Mouse (Mus musculus) layer of hippocampus, adult 18-20 months (tissue): Measurements from ENCODE around the gene Anks1. TPM values are rescaled to one million over a fixed set of nuclear protein-coding genes. Genes with fewer than 3 reads are reported as not detected.

Experiments used
- DNase-seq, 2 experiments: peaks; one replicate each; pipeline ENCODE4 v3.0.0; 2022; ENCODE audit warnings: low spot score in 2 of 2
- total RNA-seq, 2 experiments: library from RNA; stranded (reverse); gene quantifications; 2 replicates each; pipeline ENCODE4 v1.2.3; 2021

Anks1 gene
- total RNA-seq, 2 experiments from 2014 or later, result 37.2 to 41.4 TPM

DNA sequence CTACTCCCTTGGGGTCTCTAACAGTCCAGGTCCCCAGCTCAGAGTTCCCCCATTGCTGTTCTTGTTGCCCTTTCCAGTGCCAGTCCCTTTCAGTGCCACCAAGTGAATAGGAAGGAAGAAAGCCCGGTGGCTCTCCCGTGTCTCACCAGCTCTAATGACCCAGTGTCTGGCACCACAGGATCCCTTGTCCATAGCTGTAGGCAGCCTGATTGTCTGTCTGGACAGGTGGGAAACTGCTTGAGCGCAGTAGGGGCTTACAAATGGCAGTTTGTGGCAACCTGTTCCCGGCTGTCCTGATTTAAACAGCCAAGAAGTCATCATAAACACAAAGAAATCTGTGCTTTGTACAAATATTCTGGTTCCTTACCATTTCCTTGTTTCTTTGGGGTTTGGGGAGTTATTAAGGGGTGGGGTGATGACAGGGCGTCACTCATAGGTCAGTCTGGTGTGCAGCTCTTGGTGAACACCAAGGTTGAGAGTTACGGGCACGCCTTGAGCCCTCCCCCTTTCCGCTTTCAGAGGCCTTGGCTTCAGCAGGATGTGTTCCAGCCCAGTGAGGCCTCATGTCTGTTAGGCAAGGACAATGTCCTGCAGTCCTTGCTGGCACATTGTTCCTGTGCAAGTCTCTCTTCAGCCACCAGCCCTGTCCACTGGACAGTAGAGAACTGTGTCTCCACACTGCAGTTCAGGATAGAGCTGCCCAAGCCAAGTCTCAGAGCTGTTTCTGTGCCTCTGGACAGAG, 107.1 kb downstream of the Anks1 start:
- DNase-seq, result no peak

DNA sequence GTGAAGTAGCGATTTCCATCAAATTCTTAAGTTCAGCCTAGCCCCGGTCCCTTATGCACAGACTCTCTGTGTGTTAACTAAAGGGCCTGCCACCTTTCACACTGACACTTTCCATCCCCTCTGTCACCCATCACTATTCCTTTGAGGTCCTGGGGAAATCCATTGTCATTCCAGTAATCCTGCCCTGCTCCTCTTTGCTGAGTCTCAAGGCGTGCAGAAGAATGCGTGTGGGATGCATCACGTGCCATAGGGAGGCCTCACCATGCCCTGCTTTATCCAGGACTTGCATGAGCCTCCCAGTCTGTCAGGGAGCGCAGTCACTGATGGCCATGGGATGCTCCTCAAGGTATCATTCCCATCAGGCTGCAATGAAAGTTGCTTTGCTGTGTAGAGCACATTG, 109.2 kb downstream of the Anks1 start:
- DNase-seq, result no peak

DNA sequence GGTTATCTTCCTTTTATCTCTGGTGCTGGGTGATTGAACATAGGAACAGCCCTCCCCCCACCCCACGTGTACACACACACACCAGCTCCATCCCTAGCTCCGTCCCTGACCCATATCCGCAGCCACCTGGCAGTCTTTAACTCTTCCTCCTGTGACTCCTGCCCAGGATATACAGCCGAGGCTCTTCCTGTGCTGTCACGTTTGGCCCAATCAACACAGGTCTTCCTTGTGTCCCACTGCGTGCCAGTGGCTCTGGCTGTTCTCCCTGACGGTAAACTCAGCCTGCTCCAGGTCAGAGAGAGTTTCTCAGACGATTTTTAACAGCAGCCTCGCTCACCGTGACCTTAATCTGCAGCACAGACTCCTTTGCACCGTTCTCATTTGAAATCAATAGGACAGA, 109.7 kb downstream of the Anks1 start:
- DNase-seq, result no peak

DNA sequence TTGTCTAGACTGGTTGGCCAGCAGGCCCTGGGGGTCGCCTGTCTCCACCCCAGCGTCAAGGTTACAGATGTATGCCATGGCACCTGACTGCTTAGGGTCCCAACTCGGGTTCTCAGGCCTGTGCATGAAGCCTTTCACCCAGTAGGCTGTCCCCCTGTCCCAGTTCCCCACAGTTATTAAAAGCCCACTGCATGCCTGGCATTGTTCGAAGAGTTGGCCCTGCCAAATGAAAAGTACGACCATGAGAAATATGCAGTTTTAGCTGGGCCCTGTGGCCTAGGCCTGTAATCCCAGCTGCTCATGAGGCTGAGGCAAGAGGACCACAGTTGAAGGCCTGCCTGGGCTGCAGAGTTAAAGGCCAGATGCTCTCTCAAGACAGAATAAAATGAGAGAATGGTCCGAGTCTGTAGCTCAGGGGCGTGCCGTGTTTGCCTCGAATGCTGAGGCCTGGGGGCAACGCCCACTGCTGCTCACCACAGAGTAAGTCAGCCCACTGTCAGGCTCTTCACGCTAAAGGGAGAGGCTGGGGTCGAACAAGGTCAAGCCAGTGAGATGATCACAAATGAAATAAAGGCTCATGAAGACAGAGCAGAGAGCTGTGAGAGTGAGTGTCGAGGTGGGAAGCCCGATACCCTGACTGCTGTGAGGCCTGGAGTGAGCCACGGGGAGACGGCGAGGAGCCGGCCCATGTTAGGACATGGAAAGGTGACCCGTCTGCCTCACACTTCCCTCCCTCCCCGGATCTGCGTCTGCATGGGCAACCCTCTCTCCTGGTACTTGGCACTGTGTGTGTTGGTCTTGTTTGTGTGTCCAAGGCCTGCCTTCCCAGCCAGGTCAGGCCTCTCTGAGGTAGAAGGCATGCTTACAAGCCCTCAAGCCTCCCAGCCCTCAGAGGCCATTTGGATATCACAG, 110.9 kb downstream of the Anks1 start:
- DNase-seq, result no peak

DNA sequence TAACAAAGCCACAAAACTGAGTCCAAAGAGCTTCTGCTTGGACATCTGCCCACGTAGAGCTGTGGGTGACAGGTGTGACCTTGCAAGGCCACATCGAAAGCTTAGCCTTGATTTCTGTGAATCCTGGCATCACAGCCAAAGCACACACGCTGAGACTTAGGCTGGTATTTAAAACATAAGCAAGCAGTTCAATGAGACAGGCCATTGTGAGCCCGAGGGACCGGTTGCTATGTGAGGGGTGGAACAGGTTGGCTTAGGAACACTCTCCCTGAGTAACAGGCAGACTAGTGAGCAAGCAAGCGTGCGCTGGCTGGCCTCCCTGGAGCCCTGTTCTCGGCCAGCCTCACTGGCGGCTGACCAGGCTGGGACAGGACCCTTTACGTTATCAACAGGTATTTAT, 112.8 kb downstream of the Anks1 start:
- no peak for DNase-seq

DNA sequence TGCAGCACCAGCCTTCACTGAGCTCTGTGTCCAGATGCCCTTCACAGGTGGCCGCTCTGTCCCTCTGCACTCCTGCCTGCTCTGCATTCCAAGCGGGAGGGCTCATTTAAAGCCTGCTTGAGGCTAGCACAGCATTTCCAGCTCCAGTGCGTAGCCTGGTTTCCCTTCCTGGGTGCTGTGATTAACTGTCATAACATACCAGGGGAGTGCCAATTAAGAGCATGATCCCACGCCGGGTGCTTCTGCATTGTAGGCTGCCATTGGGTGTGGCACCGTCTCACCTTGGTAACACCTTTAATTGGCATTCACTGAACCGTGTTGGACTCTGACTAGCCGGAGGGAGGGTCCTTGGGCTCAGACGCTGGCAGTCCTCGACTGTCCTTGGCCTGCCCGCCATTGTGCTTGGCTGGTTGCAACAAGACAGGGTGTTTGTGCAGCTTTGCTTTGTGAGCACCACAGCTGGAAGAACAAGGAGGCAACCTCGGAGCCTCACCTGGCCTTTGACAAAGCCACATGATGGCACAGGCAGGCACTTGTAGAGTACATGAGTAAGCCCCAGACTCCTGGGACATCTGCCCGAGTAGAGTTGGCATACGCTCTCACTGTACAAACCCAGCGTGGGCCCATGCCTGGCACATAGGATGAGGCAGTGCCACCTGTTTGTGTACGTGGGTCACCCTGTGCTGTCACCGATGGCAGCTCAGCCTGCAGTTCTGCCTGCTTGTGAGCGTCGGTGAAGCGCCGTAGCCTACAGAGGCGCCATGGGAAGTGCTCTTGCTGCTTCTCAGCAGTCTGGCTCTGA, 113.9 kb downstream of the Anks1 start:
- peak; percentile 73 to 89 for DNase-seq

DNA sequence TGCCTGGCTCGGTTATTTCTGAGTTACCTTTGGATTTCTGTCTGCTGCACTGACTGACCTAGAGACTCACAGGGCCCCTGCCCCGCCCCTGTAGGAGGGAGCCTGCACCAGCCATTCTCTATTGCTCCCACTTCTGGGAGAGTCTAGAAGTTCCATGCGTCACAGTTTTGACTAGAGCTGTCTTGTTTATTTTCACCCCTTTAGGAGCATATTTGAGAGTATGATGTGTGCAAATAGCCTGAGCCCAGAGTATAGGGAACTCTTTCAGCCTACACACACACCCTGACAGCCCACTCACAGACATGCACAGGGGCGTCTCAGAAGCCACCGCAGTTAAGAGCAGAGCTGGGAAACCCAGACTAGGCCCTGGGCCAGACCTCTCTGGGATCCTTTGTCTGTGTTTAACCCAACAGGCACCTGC, 116.4 kb downstream of the Anks1 start:
- no peak for DNase-seq

DNA sequence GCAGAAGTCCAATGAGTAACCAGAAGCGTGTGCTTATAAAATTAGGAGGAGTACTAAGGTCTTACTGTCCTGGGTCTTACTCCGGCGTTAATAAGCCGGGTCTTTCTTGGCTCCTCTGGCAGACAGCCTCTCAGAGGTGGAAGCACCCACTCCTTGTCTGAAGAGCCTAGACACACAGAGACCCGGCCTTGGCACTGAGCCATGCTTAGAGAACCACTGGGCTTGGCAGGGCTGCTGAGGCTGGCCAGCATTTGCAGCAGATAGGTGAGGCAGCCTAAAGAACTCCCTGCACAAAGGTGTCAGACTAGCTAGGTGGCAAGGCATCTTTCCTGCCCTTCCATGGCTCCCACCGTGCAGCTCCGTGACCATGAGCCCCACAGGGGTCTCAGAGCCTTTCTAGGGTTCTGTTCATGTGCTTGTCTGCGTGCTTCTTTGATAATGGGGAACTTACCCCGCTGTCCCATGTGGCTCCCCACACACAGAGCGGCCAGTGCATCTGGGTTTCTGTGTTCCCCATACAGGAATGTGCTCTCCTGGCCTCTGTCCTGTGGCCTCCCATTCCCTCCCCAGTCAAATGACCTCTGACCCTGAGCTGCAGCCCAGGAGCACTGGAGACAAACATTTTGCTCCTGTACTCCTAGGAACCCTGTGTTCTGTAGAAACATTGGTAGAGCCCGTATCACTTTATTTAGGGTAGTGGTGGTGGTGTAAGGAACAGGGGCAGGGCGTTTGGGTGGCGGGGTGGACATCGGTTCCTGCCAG, 117.2 kb downstream of the Anks1 start:
- no peak for DNase-seq

DNA sequence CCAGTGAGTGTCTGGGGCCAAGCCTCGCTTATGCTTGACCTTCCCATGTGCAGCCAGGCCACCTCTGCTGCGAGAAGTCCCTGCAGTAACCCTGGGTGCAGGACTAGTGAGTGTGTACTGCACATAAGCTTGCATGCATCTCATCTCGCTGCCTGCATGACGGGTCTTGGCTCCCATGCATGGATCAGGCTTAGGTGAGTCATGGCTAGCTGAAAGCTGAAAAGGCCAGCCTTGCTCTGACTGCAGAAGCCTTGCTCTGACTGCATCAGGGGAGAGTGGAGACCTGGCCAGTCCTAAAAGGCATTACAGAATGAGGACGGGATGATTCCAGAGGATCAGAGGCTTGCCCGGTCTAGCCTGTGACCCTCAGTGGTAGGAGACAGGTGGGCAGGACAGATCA, 118.1 kb downstream of the Anks1 start:
- DNase-seq, result no peak

DNA sequence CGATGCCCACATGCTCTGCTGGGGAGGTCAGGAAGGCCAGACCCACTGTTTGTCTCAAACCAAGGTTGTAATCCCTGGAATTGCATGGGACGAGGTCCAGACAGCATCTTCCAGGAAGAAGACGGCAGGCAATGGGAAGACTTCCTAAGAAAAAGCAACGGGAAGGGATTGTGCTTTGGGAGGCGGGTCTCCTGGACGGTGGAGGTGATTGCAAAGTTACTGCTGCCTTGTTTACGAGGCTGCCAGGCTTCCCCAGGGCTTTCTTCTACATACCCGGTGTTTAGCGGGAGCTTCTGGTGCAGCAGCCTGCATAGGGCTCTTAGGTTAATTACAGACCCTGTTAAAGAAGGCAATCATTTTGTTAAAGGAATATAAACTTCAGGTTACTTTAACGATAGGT, 119.1 kb downstream of the Anks1 start:
- no peak for DNase-seq

DNA sequence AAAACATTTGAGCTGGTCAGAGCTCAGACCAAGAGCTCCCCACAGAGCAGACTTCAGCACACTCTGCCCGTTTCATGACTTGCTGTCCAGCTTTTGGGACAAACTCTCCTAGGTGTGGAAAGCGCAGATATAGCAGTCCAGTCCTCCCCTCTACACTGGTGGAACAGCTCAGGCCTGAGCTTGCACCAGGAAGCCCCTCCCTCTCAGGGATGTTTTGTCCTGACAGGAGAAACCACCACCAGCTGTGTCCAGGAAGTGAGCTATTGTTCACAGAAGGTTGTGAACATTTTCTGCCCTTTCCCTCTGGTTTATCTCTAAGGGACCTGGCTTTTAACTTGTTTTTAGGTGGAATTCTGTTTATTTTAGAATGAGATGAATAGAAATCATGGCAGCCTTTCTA, 120.2 kb downstream of the Anks1 start:
- DNase-seq, result no peak

DNA sequence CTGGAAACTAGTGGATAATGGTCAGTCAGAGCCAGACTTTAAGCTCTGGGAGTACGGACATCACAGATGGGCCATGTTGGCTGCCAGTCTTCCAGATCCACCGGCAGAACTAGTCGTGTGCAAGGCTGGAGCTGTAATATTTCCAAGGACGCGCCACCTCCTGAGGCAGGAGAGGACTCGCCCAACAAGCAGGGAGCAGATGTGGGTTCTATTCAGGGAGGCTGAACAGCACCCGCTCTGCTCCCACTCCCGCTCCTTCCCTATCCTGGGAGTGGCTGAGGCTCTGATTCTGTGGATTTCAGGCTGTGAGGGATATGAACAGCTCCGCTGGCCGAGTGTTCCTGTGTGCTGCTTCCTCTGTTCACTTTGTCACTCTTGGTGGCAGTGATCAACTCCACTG, 121.3 kb downstream of the Anks1 start:
- no peak for DNase-seq

DNA sequence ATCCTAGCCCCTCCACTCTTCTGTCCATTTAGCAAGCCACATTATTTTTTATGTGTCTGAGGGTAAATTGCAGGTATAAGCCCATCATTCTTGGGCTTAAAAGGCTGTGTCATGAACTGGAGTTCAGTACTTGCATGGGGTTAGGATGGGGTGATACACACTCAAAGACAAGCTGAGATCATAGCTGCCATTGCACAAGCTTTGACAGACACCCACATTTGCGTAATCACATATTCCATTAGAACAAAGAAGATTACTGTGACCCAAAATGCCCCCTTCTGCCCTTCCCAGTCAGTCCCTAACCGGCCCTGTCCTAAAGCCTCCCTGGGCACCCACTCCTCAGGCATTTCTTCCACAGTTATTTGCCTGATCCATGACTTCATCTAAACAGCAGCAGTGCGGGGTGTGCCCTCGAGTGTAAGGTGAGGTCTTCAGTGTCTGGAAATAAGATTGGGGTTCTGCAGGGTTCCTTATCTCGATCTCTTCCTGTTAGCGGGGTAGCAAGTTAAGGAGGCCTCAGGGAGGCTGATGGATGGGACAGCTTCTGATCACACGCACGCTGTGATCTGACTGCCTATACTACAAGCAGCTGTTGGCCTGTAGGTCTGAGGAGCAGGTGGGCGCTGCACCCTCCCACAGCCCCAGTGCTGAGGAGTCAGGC, 122.3 kb downstream of the Anks1 start:
- DNase-seq, result no peak

DNA sequence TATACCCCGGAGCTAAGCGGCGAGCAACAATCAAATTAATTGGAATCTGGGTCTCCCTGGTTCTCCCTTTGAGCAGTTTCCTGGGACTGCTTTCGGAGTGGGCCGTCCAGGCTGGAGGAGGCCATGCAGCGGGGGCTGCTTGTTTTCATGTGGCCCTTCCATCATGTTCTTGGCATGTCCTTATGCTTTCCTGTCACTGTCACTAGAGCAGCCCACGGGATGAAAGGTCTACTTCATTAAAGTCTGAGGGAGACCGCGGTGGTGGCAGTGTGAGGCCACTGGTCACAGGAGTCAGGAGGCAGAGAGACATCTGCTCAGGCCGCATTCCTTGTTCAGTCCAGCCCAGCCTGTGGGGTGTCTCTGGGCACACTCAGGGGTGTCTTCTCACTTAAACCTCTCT, 123.1 kb downstream of the Anks1 start:
- DNase-seq, result no peak

DNA sequence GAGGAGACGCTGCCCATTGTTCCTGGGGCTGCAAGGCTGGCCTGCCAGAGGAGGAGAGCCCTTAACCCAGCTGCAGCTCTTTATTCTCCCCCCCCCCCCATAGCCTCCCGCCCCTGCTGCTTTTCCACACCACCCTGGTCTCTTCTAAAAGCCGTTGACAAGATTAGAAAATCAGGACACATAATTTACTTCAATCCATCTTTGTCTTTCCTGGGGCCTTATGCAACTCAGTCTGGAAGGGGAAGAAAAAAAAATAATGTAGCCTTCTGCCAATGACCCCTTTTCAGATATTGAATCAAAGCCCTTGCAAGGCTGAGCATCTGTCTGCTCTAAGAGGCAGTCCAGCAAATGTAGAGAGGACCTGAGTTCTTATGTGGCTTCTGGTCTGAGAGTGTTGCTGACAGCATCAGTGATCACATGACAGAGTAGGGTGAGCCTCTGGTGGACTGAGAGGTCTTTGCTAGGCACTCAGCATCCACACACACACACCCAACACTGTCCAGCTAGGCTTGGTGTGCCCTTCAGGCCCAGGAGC, 124.0 kb downstream of the Anks1 start:
- DNase-seq, result no peak

DNA sequence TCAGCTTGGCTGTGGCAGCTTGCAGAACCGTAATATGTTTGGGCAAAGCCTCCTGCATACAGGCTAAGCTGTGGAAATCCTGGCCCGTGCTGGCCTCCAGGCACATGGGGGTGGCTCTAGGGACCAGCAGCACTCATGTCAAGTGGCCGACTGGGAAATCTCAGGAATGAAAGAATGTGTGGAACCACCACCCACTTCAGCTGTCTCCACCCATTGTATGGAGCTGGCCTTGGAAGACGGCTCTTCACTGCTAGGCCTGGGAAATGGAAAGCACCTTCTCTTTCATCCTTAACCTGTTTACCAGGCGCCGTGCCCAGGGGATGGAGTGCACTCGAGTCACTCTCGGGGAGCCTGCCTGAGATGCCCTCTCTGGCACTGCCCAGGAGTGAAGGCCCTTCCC, 125.9 kb downstream of the Anks1 start:
- no peak for DNase-seq

DNA sequence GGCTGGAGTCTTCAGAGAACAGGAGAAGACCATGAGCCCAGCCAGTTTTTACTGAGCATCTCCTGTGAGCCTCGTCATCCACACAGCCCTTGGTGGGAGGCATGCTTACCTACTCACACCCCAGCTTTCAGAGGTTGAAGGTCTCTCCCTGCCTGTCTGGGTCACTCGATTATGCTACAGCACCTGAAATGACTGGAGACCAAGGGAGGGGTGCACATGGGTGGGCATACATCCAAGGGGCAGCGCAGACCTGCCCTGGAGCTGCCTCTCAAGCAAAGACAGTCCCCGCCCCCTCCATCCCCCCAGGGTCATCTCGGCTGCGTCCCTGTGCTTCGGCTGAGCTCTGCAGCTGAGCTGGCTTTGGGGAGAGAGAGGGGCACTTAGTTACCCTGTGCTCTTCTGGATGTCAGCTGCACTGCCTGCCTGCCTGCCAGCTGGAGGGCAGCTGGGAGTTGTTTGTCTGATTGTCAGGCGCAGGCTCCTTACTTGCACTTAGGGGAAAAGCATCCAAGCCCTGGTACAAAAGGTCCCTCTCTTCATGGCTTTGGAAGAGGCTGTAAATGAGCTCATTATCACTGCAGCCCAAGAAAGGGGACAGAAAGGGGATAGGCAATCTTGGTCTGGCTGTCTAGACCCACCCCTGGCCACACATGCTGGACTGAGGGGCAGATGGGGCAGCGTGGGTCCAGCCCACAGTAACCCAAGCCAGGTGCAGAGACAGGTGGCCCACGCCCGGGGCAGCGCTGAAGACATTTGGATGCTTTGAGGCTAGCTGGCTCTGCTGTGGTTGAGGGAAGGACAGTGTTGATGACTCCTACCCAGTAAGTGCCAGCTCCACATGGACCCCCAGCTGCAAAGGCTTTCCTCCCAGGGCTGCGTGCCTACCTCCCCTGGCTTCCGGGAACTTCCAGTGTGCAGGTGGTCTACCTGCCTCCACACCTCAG, 128.0 kb downstream of the Anks1 start:
- peak in 1 of 2 experiments; percentile 54 for DNase-seq

DNA sequence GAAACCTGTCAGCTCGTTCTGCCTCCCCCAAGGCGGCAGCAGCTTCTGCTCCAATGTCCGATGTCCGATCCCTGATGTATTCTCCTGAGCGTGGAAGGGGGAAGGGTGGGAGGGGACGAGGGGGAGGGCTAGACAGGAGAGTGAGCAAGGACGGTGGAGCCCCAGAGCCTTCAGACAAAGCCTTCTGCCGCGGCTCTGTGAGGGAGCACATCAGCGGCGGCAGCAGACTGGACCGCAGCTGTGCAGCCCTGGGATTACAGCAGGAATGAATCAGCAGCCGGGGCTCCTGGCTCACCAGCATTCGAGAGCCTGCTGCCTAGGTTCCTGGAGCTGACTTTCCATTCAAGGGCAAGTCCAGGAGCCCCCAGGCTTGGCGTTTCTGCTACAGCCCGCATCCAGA, 131.5 kb downstream of the Anks1 start:
- DNase-seq, result no peak

DNA sequence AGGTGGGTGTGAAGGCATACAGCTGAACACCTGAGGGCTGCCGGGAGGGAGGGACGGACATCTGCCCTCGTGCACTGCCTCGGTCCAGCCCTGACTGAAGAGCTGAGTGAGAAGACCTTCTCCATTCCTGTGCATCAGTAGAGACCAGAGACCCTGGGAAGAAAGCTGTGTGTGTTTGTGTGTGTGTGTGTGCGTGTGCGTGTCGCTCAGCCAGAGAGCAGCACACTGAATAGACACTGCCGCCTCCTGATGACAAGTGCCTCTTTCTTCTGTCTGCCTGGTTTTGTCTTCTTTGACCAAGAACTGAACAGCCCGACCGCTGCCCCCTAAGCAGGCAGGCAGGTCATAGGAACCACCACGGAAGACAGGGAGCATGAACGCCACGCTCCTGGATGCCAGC, 132.2 kb downstream of the Anks1 start:
- no peak for DNase-seq
